Mouse (Mus musculus) midbrain, embryonic 15.5 days (tissue): ENCODE measurements around the gene Spg11. TPM values are rescaled to one million over a fixed set of nuclear protein-coding genes. Genes with fewer than 3 reads are reported as not detected.

ENCODE experiments used
- ATAC-seq: fragments of 200-750 bp; cut with Nextera tagmentation; replicated peaks from 2 replicates; pipeline ENCODE4 v1.8.0; 2017; ENCODE audit warnings: moderate TSS enrichment
- H3K27ac ChIP-seq: fragments of 300-500 bp; sonication (generic); 2 replicates; pipeline ENCODE4 v1.5.1; 2015; ENCODE audit warnings: mild to moderate bottlenecking, inconsistent platforms
- H3K27me3 ChIP-seq: fragments of 300-500 bp; sonication (generic); replicated peaks from 2 replicates; pipeline ENCODE4 v1.6.1; 2015; ENCODE audit warnings: inconsistent platforms
- H3K36me3 ChIP-seq: fragments of 300-500 bp; sonication (generic); replicated peaks from 2 replicates; pipeline ENCODE4 v1.6.1; 2015; ENCODE audit warnings: inconsistent platforms
- H3K4me1 ChIP-seq: fragments of 300-500 bp; sonication (generic); 2 replicates; pipeline ENCODE4 v1.6.1; 2015; ENCODE audit warnings: inconsistent platforms
- H3K4me2 ChIP-seq: fragments of 300-500 bp; sonication (generic); 2 replicates; pipeline ENCODE4 v1.6.1; 2015; ENCODE audit warnings: inconsistent platforms, mild to moderate bottlenecking, moderate library complexity
- H3K4me3 ChIP-seq: fragments of 300-500 bp; sonication (generic); 2 replicates; pipeline ENCODE4 v1.5.1; 2015; ENCODE audit warnings: mild to moderate bottlenecking, inconsistent platforms
- H3K9ac ChIP-seq: fragments of 300-500 bp; sonication (generic); 2 replicates; pipeline ENCODE4 v1.6.1; 2015; ENCODE audit warnings: mild to moderate bottlenecking, inconsistent platforms
- H3K9me3 ChIP-seq: fragments of 300-500 bp; sonication (generic); 2 replicates; pipeline ENCODE4 v1.6.1; 2016; ENCODE audit warnings: inconsistent platforms
- WGBS: fragments of 180-500 bp; shearing (Covaris S2); methylation state at CpG from one replicate; pipeline ENCODE4 v1.1.7; 2015; ENCODE audit warnings: mixed read lengths; 5-methylcytosine and 5-hydroxymethylcytosine counted together
- polyA plus RNA-seq: library from polyadenylated mRNA; unstranded; fragments of >200 nt; fragmentation: Nextera tagmentation; extraction: Ambion mirVana; gene quantifications from 2 replicates; pipeline ENCODE4 v1.2.1, GENCODE M21; 2015

Gene Spg11
- polyA plus RNA-seq, 1 experiment from 2014 or later: 8.3 TPM

GRCm38 (mm10) chr2:122153681-122154365 lies 35.6 kb upstream of the Spg11 start:
- H3K4me2 ChIP-seq: no peak overlapping the region
- no peak overlapping the region for H3K27ac ChIP-seq
- no peaks in the 10 kb centered on the region for H3K27me3 ChIP-seq
- no peak overlapping the region for H3K4me3 ChIP-seq
- WGBS: 84% methylated on average over 7 of the region's 7 CpGs
- H3K4me1 ChIP-seq: no peaks in the 10 kb centered on the region
- H3K9me3 ChIP-seq: no peaks in the 10 kb centered on the region
- ATAC-seq: no peak
- no peak overlapping the region for H3K9ac ChIP-seq
- no peaks in the 10 kb centered on the region for H3K36me3 ChIP-seq

- no peaks in the 10 kb centered on the region for H3K36me3 ChIP-seq
- no peaks in the 10 kb centered on the region for H3K9me3 ChIP-seq
- no peak overlapping the region for H3K27ac ChIP-seq
- no peak overlapping the region for H3K4me2 ChIP-seq
- no peak overlapping the region for H3K9ac ChIP-seq
- WGBS: 82% methylated on average over 3 of the region's 3 CpGs
- no peaks in the 10 kb centered on the region for H3K4me1 ChIP-seq
- no peaks in the 10 kb centered on the region for H3K27me3 ChIP-seq
- H3K4me3 ChIP-seq: no peak overlapping the region
- ATAC-seq: no peak
These were observed 34.7 kb upstream of the Spg11 start for GRCm38 (mm10) chr2:122152850-122153249.

- no peak overlapping the region for H3K9ac ChIP-seq
These were observed 33.0 kb upstream of the Spg11 start for GRCm38 (mm10) chr2:122151221-122151620.

GRCm38 (mm10) chr2:122149716-122150115 lies 31.5 kb upstream of the Spg11 start:
- Histone ChIP-seq H3K4me2 (no peak overlapping the region), H3K4me3 (no peak overlapping the region), H3K27me3 (no peaks in the 10 kb centered on the region), H3K27ac (no peak overlapping the region), H3K9ac (no peak overlapping the region), H3K36me3 (no peaks in the 10 kb centered on the region), H3K4me1 (peaks cover 4% of the 10 kb centered on the region), H3K9me3 (no peaks in the 10 kb centered on the region)
- no peak for ATAC-seq
- 89% methylated on average over 3 of the region's 3 CpGs for WGBS

More at GRCm38 (mm10) chr2:122151221-122151620, 33.0 kb upstream of the Spg11 start:
- ATAC-seq: no peak
- H3K4me1 ChIP-seq: peaks cover 4% of the 10 kb centered on the region
- no peaks in the 10 kb centered on the region for H3K36me3 ChIP-seq
- no peak overlapping the region for H3K4me3 ChIP-seq
- no peaks in the 10 kb centered on the region for H3K9me3 ChIP-seq
- H3K4me2 ChIP-seq: no peak overlapping the region
- 87% methylated on average over 1 of the region's 1 CpGs for WGBS
- no peak overlapping the region for H3K27ac ChIP-seq
- no peaks in the 10 kb centered on the region for H3K27me3 ChIP-seq

DNA sequence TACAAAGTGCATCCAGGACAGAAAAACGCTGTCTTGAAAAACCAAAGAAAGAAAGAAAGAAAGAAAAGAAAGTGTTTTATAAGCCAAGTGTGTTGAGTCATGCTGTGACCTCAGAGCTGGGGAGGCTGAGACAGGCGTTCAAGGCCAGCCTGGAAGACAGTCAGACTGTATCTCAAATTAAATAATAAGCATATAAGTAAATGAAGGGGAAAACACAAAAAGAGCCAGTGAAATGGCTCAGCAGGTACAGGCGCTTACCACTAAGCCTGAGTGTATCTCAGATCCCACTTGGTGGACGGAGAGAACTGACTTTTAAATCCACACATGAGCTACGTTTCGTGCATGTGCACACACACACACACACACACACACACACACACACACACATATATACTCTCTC lies 31.1 kb upstream of the Spg11 start:
- H3K9ac ChIP-seq: no peak overlapping the region
- WGBS: 93% methylated on average over 6 of the region's 6 CpGs
- no peaks in the 10 kb centered on the region for H3K27me3 ChIP-seq
- no peak overlapping the region for H3K4me2 ChIP-seq
- H3K4me3 ChIP-seq: no peak overlapping the region
- ATAC-seq: no peak
- H3K4me1 ChIP-seq: peaks cover 4% of the 10 kb centered on the region
- H3K36me3 ChIP-seq: no peaks in the 10 kb centered on the region
- no peaks in the 10 kb centered on the region for H3K9me3 ChIP-seq
- no peak overlapping the region for H3K27ac ChIP-seq

- H3K9me3 ChIP-seq: no peaks in the 10 kb centered on the region
- H3K27me3 ChIP-seq: no peaks in the 10 kb centered on the region
- no peaks in the 10 kb centered on the region for H3K36me3 ChIP-seq
- peak overlapping the region; percentile 52 for H3K9ac ChIP-seq
- peak; percentile 50 for ATAC-seq
- 37% methylated on average over 18 of the region's 18 CpGs for WGBS
- H3K4me1 ChIP-seq: peaks cover 4% of the 10 kb centered on the region
- H3K4me3 ChIP-seq: peak overlapping the region; percentile 61
- H3K4me2 ChIP-seq: peak overlapping the region; percentile 84
- H3K27ac ChIP-seq: no peak overlapping the region
These were observed 30.2 kb upstream of the Spg11 start for GRCm38 (mm10) chr2:122148242-122148917.

DNA sequence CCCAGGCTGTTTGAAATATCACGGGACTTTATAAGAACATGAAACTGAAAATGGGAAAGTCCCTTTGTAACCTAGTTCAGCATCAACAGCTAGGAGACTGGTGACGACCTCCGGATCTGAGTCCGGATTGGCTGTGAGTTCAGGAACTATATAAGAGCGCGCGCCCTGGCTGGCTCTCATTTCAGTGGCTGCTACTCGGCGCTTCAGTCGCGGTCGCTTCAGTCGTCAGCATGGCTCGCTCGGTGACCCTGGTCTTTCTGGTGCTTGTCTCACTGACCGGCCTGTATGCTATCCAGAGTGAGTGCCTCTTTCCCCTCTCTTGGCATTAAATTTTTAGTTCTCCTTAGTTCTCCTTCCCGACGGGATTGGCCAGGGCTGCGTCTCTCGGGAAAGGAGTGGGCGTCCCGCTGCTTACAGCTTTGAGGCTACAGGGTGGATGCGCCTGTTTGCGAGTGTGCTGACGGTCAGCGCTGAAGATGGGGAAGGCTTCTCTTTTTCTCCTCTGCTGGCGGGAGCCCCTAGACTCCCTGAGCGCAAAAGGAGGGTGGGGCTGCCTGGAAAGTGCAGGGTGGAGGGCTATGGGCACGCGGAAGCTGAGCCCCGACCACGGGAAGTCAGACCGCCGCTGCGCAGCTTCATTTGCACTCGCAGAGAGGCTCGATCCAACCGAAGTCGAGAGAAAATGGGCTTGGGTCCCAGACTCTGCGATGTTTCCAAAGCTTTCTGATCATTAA lies 29.5 kb upstream of the Spg11 start, which contains the start of gene B2m:
Gene B2m (plus strand): TSS at position 179 of the 734 bp plus-strand sequence.
- peak; percentile 99 for ATAC-seq
- Histone ChIP-seq H3K4me1 (peaks cover 4% of the 10 kb centered on the region), H3K27me3 (no peaks in the 10 kb centered on the region), H3K36me3 (no peaks in the 10 kb centered on the region), H3K9me3 (no peaks in the 10 kb centered on the region), H3K4me2 (peak within 1 kb of the TSS; percentile 84), H3K4me3 (peak within 1 kb of the TSS; percentile 61), H3K27ac (peak within 1 kb of the TSS; percentile 23; the same call in 1 of the 2 replicates), H3K9ac (peak within 1 kb of the TSS; percentile 52)
- WGBS: under 1% methylated on average over 40 of the region's 40 CpGs

DNA sequence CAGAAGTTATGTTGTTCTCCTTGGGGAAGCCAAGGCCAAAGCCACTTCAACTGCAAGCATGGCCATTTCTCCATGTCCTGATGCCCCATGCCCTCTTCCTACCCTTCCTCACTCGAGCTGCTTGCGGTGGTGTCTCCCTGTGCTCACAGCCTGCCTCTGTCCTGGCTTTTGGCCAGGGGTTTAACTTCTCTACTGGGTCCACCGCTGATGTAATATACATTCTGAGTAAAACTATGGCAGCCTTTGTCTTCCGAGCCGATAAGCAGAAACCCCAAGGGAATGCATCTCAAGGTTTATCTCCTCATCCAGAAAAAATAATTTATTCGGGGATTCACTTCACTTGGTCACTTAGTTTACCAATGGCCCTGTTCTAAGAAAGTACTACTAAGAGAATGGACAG lies 28.5 kb upstream of the Spg11 start:
- H3K9ac ChIP-seq: no peak overlapping the region
- no peaks in the 10 kb centered on the region for H3K36me3 ChIP-seq
- H3K27me3 ChIP-seq: no peaks in the 10 kb centered on the region
- ATAC-seq: no peak
- no peak overlapping the region for H3K4me2 ChIP-seq
- H3K4me3 ChIP-seq: no peak overlapping the region
- H3K4me1 ChIP-seq: peaks cover 4% of the 10 kb centered on the region
- no peaks in the 10 kb centered on the region for H3K9me3 ChIP-seq
- WGBS: 68% methylated on average over 6 of the region's 6 CpGs
- H3K27ac ChIP-seq: no peak overlapping the region

DNA sequence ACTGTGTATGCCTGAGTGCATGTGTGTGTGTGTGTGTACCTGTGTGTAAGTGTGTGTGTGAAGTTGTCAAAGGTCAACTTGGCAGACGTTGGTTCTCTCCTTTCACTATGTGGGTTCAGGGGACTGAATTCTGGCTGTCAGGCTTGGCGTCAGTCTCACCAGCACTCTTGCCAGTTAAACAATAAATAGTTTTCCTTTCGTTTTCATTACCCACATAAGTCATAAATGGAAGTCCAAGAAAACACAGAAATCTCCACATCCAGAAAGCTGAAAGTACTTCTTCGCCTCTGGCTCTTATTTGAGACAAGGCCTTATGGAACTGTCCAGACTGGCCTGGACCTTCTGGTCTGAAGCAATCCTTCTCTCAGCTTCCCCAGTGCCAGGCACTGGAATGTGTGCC lies 27.6 kb upstream of the Spg11 start:
- no peaks in the 10 kb centered on the region for H3K36me3 ChIP-seq
- WGBS: 69% methylated on average over 4 of the region's 4 CpGs
- peaks cover 4% of the 10 kb centered on the region for H3K4me1 ChIP-seq
- H3K4me3 ChIP-seq: no peak overlapping the region
- H3K27ac ChIP-seq: no peak overlapping the region
- no peak for ATAC-seq
- H3K27me3 ChIP-seq: no peaks in the 10 kb centered on the region
- H3K9ac ChIP-seq: no peak overlapping the region
- H3K9me3 ChIP-seq: no peaks in the 10 kb centered on the region
- no peak overlapping the region for H3K4me2 ChIP-seq

DNA sequence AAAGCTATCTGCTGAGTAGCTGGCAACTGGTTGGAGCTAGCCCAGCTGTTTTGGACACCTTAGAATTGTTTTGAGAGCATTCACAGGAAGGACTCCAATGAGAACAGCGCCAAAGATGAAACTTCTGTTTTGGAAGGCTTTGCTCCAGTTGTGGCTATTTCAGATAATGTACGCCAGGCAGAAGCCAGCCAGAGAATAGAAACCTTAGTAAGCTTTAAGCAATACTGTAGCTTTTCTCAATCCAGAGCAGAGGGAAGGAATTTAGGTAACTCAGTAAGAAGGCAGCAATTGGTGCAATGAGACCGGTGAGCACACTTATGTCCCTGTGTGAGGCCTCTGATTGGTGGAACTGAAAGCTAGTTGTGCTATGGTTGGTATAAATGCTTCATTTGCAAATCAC lies 24.9 kb upstream of the Spg11 start:
- WGBS: 91% methylated on average over 3 of the region's 3 CpGs
- Histone ChIP-seq H3K27ac (no peak overlapping the region), H3K4me1 (peaks cover 4% of the 10 kb centered on the region), H3K4me2 (no peak overlapping the region), H3K4me3 (no peak overlapping the region), H3K36me3 (no peaks in the 10 kb centered on the region), H3K9ac (no peak overlapping the region), H3K27me3 (no peaks in the 10 kb centered on the region), H3K9me3 (no peaks in the 10 kb centered on the region)
- no peak for ATAC-seq

DNA sequence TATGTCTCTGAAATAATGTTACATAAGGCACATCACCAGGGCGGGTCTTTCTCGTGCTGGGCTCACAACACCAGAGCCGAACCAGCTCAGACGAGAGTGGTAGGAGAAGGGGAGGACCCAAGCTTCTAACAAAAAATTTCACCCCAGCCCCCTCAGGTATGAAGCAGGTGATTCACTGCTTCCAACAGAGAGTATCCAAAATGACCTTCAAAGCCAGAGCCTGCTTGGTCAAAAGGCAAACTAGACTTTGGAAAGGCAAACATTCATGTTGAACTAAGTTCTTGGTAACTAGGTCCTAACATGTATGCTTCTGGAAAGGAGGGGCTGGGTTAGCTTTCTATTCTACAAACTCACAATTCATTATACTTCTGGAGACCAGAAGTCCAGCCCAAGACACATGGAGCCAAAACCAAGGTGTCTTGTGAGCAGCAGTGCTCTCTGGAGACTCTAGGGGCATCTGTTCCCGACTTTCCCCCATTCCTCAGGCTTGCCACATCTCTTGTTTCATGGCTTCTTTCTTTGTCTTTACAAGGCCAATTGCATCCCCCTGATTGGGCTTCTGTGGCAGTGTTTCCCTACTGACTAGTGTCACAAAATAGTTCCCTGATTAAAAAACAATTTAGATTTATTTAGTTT lies 23.3 kb upstream of the Spg11 start:
- H3K27ac ChIP-seq: no peak overlapping the region
- H3K4me3 ChIP-seq: no peak overlapping the region
- H3K27me3 ChIP-seq: no peaks in the 10 kb centered on the region
- ATAC-seq: no peak
- H3K9me3 ChIP-seq: no peaks in the 10 kb centered on the region
- H3K9ac ChIP-seq: no peak overlapping the region
- no peaks in the 10 kb centered on the region for H3K4me1 ChIP-seq
- H3K36me3 ChIP-seq: no peaks in the 10 kb centered on the region
- 78% methylated on average over 5 of the region's 5 CpGs for WGBS
- no peak overlapping the region for H3K4me2 ChIP-seq

DNA sequence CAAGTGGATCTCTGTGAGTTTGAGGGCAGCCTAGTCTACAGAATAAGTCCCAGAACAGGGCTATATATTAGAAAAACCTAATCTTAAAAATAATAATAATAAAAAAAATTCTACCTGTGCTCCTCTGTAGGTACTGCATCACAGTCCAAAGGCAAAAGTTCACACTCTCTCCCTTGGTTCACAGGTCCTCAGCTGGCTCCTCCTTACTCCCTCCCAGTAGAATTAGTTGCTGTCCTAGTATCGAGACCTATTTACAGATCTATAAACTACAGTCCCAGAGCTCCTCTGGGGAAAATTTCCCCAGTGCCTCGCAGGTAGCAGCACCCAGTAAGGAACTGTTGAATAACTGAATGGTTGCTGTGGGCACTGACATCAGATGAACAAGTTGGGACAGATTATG lies 22.6 kb upstream of the Spg11 start:
- no peak for ATAC-seq
- Histone ChIP-seq H3K27me3 (no peaks in the 10 kb centered on the region), H3K9ac (no peak overlapping the region), H3K9me3 (no peaks in the 10 kb centered on the region), H3K36me3 (no peaks in the 10 kb centered on the region), H3K4me2 (no peak overlapping the region), H3K27ac (no peak overlapping the region), H3K4me1 (no peaks in the 10 kb centered on the region), H3K4me3 (no peak overlapping the region)
- 82% methylated on average over 2 of the region's 2 CpGs for WGBS
